Mouse (Mus musculus): ENCODE measurements at regions not wholly inside any gene's neighbourhood (a gene's known extent, or its start where the extent isn't known, plus 50 kb on each side); places are given as distances from the start of the nearest gene placed in this dataset.

DNA sequence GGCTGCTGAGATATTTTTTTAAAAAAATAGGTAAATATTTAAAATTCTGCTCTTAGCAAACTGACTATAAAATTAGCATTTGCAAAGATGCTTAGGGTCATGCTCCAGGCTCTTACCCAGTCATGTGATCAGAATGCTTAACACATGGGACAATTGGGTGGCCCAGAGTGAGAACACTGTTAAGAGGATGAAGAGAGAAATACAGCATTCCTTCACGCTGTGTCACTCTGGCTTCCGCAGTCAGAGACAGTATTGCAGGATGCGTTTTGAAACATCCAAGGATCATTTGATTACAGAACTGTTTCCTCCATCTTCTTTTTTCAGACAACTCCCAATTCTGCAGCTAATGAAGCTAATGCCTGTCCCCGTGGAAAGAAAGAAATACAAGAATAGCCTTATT, 316.4 kb downstream of the Rnd3 start:
- no peak for DNase-seq (ENCODE audit: low read depth)

DNA sequence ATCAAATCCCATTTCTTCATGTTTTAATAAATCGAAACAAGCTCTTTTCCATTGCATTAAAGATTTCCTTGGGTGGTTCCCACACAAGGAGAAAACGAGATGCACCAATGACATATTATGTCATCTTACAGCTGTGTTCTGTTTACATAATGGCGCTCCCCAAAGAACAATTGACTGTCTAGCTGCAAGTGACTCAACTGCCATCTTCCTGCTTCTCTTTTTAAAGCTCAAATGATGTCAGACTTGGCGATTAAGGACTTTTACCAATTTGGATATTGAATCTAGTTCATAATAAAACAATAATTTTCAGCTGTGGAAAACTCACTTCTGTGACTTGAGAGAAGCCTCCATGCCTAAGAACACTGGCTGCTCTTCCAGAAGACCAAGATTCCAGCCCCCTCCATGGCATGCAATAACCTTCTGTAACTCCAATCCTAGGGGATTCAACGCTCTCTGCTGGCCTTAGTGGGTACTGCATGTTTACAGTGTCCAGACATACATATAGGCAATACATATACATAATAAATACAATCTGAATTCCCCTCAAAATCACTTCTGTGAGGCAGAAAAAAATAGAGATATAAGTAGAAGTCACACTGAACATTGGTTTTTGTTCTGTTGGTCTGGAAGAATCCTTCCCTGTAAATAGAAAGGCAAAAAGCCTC, 318.7 kb downstream of the Rnd3 start:
- DNase-seq (ENCODE audit: low read depth) = peak; percentile 0

DNA sequence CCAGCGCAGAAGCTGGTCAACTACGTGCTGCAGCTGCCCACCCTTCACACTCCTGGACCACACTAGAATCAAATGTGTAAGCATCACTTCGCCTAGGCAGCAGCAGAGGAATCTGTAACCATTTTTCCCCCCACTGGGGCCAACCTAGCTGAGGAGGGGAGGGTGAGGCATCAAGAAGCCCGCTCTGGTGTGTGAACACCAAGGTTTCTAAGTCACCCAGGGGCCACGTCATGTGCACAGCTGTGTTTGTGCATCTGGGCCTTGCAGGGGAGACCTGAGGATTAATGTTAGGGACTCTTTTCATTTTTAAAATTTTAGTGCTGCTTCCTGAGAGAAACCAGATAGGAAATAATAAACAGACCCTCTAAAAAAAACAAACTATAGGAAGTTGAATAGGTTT, 321.8 kb downstream of the Rnd3 start:
- DNase-seq (ENCODE audit: low read depth) = no peak

DNA sequence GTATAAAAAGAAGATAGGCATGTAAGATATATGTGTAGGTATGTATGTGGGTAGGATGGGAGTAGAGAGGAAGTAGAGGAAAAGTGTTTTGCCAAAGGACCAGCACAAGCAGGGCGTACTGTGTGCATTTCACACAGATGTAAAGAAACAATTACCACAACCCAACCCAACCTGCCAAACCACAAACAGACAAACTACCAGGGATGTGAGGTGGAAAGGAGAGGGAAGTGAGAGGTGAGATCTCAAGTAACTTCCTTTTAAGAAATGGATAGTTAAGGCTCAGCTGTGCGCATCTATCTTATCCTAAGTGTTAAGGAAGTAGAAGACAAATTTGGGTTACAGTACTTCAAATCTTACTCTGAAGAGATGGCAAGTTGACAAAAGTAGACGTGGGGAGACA, 322.4 kb downstream of the Rnd3 start:
- no peak for DNase-seq (ENCODE audit: low read depth)

DNA sequence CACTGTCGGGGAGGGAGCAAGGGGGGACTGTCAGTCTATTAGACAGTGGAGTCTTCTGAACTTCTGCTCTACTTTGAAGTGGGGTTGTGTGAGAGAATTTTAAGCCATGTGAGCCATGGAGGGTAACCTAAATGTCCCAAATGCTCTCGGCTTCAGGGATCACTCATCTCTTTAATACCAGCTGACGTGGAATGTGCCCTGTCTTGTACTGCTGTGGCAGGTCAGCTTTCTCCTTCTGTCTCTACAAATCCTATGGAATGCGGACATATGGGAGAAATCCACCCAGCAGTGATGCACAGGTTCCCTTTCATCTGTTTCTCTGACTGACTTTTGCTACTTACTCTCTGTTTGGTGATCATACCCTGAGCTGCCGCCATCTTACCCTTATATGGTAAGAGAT, 323.3 kb downstream of the Rnd3 start:
- no peak for DNase-seq (ENCODE audit: low read depth)

DNA sequence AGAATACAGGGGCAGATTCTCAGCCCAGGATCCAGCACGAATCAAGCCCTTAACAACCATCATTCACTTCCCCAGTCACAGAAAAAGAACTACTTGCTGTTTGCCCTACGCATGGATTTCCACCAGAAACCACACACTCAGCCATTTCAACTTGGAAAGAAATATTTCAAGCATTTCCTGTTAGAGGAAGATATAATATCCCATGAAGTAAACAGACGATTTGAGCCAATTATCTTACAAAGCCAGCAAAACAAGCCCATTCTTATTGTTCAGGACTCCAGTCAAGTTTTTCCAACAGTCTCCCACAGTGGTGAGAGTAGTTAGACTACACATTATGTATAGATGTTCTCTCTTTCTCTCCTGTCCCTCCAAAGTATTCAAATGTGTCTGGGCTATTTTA, 324.1 kb downstream of the Rnd3 start:
- no peak for DNase-seq (ENCODE audit: low read depth)

DNA sequence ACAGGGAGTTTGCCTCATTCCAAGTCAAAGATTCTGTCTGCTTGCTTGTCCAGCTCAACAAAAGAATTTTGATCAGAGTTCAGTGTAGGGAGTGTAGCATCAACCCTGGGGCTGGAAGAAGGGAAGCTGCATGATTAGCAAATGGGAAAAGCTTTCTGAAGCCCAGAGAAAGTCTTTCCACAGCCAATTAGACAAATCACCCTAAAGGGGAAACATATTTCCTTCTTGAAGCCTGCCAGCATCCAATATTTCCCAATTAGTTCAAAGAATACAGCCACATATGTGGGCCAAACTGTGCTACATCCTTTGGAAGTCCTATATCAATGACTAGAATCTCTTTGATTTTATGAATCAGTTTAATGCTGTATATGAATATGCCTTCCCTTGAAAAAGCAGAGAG, 326.2 kb downstream of the Rnd3 start:
- no peak for DNase-seq (ENCODE audit: low read depth)

DNA sequence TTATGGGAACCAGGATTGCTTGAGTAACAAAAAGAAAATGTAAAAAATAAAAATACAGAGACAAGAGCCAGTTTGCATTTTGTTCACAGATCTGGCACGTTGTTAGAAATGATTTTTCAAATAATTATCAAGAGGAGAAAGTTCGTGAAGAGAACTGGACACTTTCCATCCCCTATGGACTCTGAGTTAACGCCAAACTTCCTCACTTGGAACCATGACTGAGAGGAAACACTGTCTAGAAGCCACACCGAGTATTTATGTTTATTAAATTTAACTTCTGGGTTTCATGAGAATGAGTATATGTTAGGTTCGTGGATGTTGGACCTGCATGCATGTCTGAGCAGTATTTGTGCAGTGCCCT, 329.6 kb downstream of the Rnd3 start:
- no peak for DNase-seq (ENCODE audit: low read depth)

DNA sequence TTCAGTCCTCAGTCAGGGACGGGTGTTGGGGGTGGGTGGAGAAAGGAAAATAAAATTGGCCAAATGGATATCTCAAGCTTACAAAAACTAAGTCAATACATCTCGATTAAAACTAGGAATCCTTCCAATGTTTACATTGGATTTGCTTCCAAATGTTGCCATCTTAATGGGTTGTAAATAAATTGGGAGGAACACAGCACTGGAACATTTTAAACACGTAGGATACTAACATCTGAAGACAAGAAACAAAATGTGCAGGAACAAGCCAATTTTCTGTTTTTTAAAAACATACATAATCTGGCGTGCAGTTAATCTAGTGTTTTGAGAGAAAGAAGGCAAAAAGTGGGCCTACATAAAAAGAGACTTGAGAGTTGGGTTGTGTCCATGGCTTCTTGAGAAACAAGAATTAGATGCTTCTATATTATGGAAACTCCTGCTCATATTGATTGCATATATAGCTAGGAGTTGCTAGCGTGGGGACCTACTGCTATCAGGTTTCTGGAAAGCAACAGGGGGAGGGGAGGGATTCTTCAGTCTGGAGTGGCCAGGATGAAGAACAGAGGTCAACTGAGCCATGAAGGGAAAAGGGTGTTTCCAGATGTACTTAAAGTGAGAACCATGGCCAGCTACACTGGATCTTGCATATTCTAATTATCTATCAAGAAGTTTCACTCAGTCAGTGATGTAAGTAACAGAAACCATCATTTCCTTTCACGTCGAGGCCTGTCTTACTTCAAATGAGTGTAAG, 330.2 kb downstream of the Rnd3 start:
- no peak for DNase-seq (ENCODE audit: low read depth)

DNA sequence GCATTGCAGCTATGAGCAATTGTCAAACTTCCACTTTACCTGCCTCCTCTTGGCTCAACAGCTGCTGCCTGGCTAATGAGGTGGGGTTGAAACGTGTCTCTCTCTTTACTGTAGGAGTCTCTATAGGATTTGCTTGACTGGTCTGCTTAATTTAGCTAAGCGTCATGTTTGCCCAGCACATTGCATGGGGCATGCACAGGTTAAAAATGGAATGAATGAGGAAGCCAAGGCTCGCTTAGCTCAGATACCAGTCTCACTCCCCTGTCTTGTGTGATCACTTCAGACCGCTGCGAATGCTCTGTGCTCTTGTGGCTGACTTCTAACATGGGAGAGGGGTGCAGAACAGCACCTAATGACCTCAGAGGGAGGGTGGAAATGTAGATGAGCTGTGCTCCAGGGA, 332.5 kb downstream of the Rnd3 start:
- DNase-seq (ENCODE audit: low read depth) = no peak

DNA sequence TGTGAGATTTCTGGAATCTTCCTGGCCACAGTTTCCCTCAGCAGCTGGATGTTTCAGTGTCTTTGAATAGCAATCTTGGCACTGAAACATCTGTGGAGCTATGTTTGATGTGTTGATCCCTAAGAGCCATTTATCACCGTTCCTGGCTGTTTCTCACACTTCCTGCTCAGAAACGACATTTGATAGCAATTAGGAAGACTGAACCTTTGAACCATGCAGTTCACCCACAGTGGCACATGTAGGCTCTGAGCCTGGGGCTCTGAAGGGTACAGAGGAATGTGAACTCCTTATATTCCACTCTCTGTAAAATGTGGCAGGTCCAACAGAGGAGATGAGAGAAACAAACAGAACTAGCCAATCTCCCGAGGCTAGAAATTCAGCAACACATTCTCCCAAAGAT, 333.4 kb downstream of the Rnd3 start:
- no peak for DNase-seq (ENCODE audit: low read depth)

DNA sequence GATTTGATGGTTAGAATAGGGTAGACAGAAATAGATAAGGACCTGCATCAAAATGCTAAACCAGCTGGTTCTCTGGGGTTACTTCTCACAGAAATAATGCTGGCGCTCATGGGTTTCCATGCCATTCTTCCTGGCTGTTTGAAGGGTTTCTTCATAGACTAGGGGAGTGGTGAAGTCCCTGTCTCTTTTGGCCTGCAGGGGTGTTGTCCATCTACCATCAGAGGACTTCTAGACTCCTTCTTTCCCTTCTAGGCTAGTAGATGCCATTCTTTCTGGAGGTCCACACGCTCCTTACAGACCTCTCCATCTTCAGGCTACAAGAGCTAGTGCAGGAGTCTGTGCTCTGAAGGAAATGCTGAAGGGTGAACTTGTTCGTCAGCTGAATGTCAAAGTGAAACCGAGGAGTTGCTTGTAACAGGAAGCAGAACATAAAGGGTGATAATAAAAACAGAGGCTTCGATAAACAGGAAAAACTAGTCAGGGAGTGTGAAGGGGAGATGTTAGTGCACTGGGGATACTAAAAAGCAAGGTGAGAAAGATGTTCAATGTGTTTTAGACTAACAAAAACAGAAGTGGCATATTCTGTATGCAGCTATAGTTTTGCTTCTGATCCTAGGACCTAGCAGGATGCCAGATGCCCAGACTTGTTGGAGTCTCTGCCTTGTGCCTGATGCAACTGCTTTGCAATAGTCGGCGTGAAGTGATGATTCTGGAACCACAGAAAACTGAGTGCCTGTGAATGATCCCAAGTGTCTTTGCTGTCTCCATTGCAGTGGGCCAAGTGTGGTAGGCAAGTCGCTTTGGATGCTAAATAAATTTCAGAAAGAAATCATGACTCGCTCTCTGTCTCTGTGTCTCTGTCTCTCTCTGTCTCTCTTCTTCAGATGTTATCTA, 335.1 kb downstream of the Rnd3 start:
- DNase-seq (ENCODE audit: low read depth) = no peak

DNA sequence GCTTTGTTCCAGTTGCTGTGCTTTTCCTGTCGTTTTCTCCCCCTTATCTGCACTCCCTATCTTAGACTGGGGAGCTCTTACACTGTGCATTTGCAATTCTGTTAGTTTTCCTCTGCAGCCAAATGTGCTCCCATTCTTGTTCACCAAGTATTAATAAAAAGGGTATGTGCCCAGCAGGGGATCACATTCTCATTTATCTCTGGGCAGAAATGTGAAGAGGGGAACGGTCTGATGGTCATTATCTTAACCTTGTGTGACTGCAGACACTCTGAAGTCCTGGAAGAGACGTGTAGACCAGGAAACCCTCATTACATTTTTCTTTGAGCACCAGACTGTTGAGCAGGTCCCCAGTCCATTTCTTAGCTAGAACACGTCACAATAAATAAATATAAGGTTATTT, 336.6 kb downstream of the Rnd3 start:
- DNase-seq (ENCODE audit: low read depth) = no peak

DNA sequence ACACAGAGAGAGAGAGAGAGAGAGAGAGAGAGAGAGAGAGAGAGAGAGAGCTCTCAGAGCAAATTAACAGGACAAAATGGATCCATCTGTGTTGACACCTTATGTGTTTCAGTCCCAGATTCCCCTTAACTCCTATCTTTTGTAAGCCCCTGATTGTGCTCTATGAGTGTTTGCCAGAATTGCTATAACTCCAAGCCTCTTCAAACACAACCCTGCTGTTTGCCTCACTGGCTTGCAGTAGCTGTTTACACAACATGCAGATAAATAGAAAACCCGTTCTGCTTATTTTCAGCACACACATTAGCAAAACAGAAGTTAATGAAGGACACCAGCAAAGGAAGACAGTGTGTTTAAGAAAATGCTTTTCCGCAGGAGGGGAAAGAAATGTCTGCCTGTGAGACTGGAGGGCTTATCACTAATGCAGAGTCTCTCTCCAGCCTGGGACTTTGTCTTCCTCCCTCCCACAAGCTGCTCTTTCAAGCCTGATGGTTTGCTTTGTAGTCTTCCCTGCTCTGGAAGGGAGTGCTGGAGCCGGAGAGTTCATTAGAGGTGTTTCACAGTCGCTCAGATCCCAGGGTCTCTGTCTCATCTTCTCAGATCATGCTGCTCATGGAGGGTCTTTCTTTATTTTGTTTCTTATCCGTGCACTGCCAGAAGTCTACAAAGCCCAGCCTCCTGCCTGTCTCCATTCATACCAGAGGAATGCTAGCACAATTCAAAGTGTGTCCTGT, 338.4 kb downstream of the Rnd3 start:
- no peak for DNase-seq (ENCODE audit: low read depth)

DNA sequence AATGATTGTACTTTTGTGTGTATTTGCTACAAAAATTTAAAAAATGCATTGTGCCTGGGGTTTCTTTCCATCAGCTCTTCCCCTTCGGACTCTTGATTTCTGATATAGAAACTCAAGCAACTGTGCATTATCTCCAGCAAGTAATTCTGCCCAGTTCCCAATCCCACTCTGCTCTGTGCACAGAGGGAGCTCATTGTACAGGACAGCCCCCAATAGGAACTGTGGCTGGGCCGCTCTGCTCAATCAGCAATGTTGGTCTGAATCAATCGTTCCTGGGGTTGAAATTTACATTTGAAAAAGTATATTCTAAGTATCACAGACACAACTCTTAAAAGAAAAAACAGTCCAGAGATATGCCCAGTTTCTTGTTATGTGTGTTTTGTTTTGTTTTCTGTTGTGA, 339.1 kb downstream of the Rnd3 start:
- no peak for DNase-seq (ENCODE audit: low read depth)

DNA sequence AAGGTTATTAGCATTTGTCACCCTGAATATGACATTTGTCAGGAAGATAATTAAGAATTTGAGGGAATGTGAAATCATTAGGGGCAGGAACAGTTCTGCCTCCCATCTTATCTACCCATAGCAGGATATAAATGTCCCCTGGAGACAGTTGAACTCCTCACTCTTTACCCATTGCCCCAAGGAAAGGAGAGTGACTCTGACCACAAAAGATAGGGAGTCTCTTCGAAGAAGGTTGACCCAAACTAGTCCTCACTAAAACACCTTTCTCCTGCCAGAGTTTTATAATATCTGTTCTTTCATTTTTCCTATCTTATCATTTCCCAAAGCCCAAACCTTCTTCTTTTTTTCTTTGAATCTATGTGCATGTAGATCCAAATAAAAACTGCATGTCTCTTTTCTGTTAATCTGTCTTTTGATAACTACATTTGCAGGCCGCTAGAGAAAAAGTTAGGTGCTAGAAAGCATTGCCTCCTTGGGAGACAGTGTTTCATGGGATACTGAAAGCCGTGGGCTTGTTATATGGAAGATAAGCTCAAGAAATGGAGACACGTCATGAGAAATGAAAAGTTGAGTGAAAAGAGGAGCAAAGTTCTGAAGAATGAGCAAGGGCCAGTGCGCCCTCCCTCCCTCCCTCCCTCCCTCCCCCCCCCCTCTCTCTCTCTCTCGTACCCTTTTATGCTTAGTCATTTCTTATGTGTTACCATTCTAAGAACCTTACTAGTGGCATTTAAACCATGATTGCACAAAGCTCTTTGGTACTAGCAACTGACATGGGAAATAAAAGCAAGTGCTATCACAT, 341.6 kb downstream of the Rnd3 start:
- no peak for DNase-seq (ENCODE audit: low read depth)

DNA sequence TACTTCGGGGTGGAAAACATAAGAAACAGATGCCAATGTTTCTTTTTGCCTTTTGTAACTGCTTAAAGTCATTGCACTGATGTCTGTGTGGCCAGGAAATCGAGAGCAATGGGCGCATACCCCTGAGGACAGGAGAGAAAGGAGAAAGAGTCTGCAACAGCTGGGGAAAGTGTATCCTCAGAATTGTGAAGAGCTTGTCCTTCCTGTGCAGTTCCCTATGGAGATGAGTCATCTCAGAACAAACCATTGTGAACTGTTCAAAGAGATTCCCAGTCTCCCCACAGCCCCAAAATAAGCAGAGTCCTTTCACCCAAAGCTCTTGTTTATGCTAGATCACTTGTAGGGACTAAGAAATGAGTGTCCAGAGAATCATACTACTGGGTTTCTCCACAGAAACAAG, 343.3 kb downstream of the Rnd3 start:
- DNase-seq (ENCODE audit: low read depth) = no peak

DNA sequence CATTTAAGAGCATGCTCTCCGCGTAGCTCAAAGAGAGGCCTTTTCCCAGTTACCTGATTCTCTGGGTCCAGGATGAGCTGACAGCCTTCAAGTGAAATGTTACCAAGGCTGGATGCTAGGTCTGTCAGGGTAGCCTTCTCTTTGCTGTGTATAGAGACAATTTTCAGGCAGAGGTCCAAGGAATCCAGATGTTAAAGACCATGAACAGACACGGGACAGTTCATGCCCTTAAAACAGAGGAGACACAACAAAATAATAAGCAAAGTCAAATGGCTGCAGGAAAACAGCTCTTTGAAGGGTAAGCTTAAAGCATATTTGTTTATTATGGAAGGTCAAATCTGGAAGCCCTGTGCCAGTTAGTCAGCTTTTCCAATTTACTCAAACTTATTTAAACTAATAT, 352.8 kb downstream of the Rnd3 start:
- no peak for DNase-seq (ENCODE audit: low read depth)

DNA sequence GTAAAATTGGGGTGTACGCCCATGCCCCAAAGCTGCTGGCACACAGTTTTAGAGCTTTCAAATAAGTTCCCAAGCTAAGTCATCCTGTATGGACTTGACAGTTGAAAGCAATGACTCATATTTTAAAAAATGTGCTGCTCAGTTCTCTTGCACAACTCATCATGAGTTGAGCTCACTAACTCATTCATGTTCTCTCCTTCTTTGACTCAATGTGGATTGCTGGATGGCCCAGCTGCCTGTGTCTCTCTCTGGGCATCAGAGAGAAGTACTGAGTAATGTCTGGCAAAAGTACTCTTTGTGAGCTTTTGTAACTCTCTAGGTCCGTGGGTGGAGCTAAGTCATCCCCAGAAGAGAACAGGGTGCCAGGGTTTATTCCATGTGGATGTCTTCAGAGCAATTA, 355.3 kb downstream of the Rnd3 start:
- DNase-seq (ENCODE audit: low read depth) = no peak

DNA sequence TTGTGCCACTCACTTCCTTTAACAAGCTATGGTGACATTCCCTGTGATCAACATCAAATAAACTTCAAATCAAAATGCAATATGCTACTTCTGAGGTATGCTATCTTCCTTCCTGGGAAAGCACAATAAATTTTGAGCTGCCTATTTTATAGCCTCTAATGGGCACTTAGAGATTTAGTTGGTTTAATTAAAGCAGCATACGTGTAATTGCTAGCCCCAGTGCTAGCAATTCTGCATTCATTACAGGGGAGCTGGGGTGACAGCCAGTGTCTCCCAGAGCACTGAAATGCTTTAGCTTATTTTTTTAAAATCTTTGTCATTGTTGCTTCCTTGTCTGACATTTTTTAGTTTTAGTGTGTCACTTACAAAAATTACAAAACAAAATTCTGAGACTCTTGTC, 355.8 kb downstream of the Rnd3 start:
- DNase-seq (ENCODE audit: low read depth) = no peak

DNA sequence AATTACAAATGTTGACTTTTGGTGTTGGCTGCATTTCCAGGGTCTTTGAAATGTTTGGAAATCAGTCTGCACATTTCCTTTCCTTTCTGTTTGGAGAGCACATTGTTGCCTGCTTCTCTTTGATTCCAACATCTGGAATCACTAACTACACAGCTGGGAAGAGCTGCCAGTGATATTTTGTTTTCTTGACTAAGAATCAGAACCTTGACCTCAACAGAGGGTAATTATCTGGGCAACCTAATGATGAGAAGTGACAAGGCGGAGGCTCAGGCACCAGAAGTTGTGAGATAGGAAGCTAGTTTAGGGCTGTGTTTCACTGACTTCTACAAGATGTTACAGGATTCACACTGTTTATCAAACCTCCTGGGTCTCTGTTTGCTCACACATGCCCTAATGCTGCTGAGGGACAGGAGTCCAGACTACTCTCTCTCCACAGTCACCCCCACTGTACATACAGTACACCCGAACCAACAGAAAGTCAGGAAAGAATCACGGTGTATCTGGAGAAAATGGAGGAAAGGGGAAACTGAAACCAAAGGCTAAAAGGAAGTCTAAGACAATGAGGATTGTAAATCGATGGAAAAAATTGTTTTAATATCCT, 359.8 kb downstream of the Rnd3 start:
- DNase-seq (ENCODE audit: low read depth) = no peak

Measured in 416B (cell line).